Mouse (Mus musculus): ENCODE measurements around the gene Miga1.
"Not testable (repeated sequence)": the region's sequence is repeated elsewhere in the genome, so short reads cannot be mapped to it uniquely, and the experiment has no call there.

The Miga1 gene

GRCm38 (mm10) chr3:152321765-152322547 is 18.3 kb downstream of the Miga1 start:
- no peak for DNase-seq (ENCODE audit: low read depth, low spot score)

- DNase-seq (ENCODE audit: low read depth, low spot score) = no peak
These were observed 19.1 kb downstream of the Miga1 start for GRCm38 (mm10) chr3:152320972-152321645.

GRCm38 (mm10) chr3:152316447-152317173 is 23.6 kb downstream of the Miga1 start:
- not testable (repeated sequence) for DNase-seq (ENCODE audit: low read depth, low spot score)

GRCm38 (mm10) chr3:152315613-152316012 is 24.6 kb downstream of the Miga1 start:
- DNase-seq (ENCODE audit: low read depth, low spot score) = peak; percentile 66

- DNase-seq (ENCODE audit: low read depth, low spot score) = not testable (repeated sequence)
These were observed 25.5 kb downstream of the Miga1 start for GRCm38 (mm10) chr3:152314666-152315065.

- no peak for DNase-seq (ENCODE audit: low read depth, low spot score)
These were observed 31.0 kb downstream of the Miga1 start for GRCm38 (mm10) chr3:152309250-152309645.

- DNase-seq (ENCODE audit: low read depth, low spot score) = no peak
These were observed 31.5 kb downstream of the Miga1 start for GRCm38 (mm10) chr3:152308485-152309249.

GRCm38 (mm10) chr3:152305971-152306370 is 34.2 kb downstream of the Miga1 start:
- no peak for DNase-seq (ENCODE audit: low read depth, low spot score)

- DNase-seq (ENCODE audit: low read depth, low spot score) = no peak
These were observed 35.1 kb downstream of the Miga1 start for GRCm38 (mm10) chr3:152305080-152305479.

- DNase-seq (ENCODE audit: low read depth, low spot score) = no peak
These were observed 36.0 kb downstream of the Miga1 start for GRCm38 (mm10) chr3:152304093-152304815.

GRCm38 (mm10) chr3:152302991-152303390 is 37.2 kb downstream of the Miga1 start:
- no peak for DNase-seq (ENCODE audit: low read depth, low spot score)

GRCm38 (mm10) chr3:152300376-152301337 is 39.5 kb downstream of the Miga1 start:
- no peak for DNase-seq (ENCODE audit: low read depth, low spot score)

- DNase-seq (ENCODE audit: low read depth, low spot score) = no peak
These were observed 44.3 kb downstream of the Miga1 start for GRCm38 (mm10) chr3:152295896-152296295.

GRCm38 (mm10) chr3:152294400-152294799 is 45.8 kb downstream of the Miga1 start:
- no peak for DNase-seq (ENCODE audit: low read depth, low spot score)

- no peak for DNase-seq (ENCODE audit: low read depth, low spot score)
These were observed 46.6 kb downstream of the Miga1 start for GRCm38 (mm10) chr3:152293530-152294181.

GRCm38 (mm10) chr3:152291895-152292294 is 48.3 kb downstream of the Miga1 start:
- no peak for DNase-seq (ENCODE audit: low read depth, low spot score)

- no peak for DNase-seq (ENCODE audit: low read depth, low spot score)
These were observed 49.9 kb downstream of the Miga1 start for GRCm38 (mm10) chr3:152290175-152290798.

- no peak for DNase-seq (ENCODE audit: low read depth, low spot score)
These were observed 51.5 kb downstream of the Miga1 start for GRCm38 (mm10) chr3:152288740-152289139.

- no peak for DNase-seq (ENCODE audit: low read depth, low spot score)
These were observed 51.9 kb downstream of the Miga1 start for GRCm38 (mm10) chr3:152288276-152288675.
